Comparison of ENCODE assay signal across 7 mouse cellular contexts in genomic region chr6:85117545-85118511, GRCm38 (mm10). TPM values are rescaled to one million over a fixed set of nuclear protein-coding genes. Genes with fewer than 3 reads are reported as not detected.
DNase-seq lines count a peak whose midpoint lies in the region; TF ChIP-seq lines count a peak whose summit lies in the region.
"Not testable (repeated sequence)": the region's sequence is repeated elsewhere in the genome, so short reads cannot be mapped to it uniquely, and the experiment has no call there.

No protein-coding gene starts in this region.

- not testable (repeated sequence) for H3K27ac ChIP-seq in gastrocnemius, adult 2 months

- peak; percentile 84 for DNase-seq in ZHBTc4 (ENCODE audit: low read depth, low spot score)
- peak; percentile 61 to 68 for DNase-seq in cerebellum, postnatal 14 days
- peak; percentile 52 for DNase-seq in gastrocnemius, adult 2 months
- DNase-seq in hindlimb bud, embryonic 11.5 days (ENCODE audit: extremely low spot score, low read depth, low spot score), result peak; percentile 47
- DNase-seq in layer of hippocampus, postnatal 10 days (ENCODE audit: low spot score in 2 of 2), result peak; percentile 56 to 59
- peak; percentile 73 for DNase-seq in lung, postnatal 10 days
- peak; percentile 48 for DNase-seq in right cerebral cortex, adult 18-20 months

- H3K4me3 ChIP-seq in gastrocnemius, adult 2 months, result not testable (repeated sequence)

- intact Hi-C loops in gastrocnemius, adult 2 months (cut with DNase I), result loop anchor here (1.0 to 10.0 kb wide), 2 partner anchors 80 to 203 kb away; no protein-coding TSS in a partner anchor

- TF ChIP-seq CTCF in gastrocnemius, adult 2 months (IDR thresholded peaks at IDR 0.05), result peak; percentile 76

RNA-seq across cellular contexts. Expression of gene Spr, which starts 19.7 kb away (rescaled TPM):
- total RNA-seq in gastrocnemius, adult 2 months (2021), result 10 to 100 TPM; 40.7 to 57.9 TPM
- 10 to 100 TPM; 52.0 to 53.8 TPM for total RNA-seq in layer of hippocampus, postnatal 10 days (2021)

RNA-seq across cellular contexts. Expression of gene Exoc6b, which starts 48.5 kb away (rescaled TPM):
- 10 to 100 TPM; 14.0 to 16.3 TPM for total RNA-seq in gastrocnemius, adult 2 months (2021)
- total RNA-seq in layer of hippocampus, postnatal 10 days (2021), result 10 to 100 TPM; 85.8 to 86.0 TPM

Comparison
In these comparisons a context has a peak if more than half of its experiments do, and no peak if none do; other contexts are left out.
1. RNA of gene Exoc6b, which starts 48.5 kb away (total RNA-seq): 85.8 to 86.0 TPM in layer of hippocampus, postnatal 10 days; 14.0 to 16.3 TPM in gastrocnemius, adult 2 months; every median in the first group is over 4 times any median in the second.
2. Peak in every context shown above with its lines, with median percentiles within 50 percentile points of each other: DNase-seq.